Mouse (Mus musculus) spleen, embryonic (tissue): ENCODE measurements around the gene Prpf39.

Source experiments
- CTCF ChIA-PET: fragments of 350-600 bp; sonication (Branson Sonifier 250); formaldehyde crosslinking; loops from one replicate; lab custom pipeline; 2022; lab: Charles Lee

Prpf39 gene

GRCm38 (mm10) chr12:65036190-65036870 is at the start of gene Prpf39:
TSS of gene Prpf39 (plus strand) at chr12:65036333.
- CTCF ChIA-PET = no interaction called here

DNA sequence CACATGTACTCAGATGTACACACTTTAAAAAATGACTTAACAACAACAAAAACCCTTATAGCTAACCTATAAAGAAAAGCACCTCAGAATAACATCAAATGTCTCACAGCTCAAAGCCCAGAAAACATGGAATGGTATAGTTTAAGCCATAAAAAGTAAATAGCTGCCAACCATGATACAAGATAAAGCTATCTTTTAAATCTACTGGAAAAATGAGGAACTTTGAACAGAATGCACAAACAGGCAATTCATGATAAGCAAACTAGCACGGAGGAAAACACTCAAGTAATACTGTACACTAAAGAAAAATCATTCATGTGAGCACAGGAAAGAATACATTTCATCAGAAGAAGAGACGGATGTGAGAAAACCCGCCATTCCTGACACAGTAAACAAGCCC is 28.4 kb upstream of the Prpf39 start:
- CTCF ChIA-PET = no interaction called here

- CTCF ChIA-PET = no interaction called here
Measured at GRCm38 (mm10) chr12:65022842-65023241, 13.3 kb upstream of the Prpf39 start.

DNA sequence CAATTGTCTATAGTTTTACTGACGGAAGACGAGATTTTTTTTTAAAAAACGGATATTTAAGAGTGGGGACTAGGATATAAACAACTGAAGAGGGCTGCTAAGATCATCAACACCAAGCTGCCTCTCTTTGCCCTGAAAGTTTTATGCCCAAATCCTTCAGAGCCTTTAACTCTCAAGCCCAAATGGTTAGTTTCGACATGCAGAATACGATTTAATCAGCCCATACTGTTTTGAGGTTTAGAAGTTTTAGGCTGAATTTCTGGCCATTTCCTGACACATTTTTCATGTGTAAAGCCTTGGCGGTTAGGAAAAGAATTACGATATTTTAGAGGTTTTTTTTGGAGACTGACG is 319 bp upstream of the Prpf39 start:
- CTCF ChIA-PET = no interaction called here

GRCm38 (mm10) chr12:65036892-65037545 is 886 bp downstream of the Prpf39 start:
- CTCF ChIA-PET = no interaction called here

GRCm38 (mm10) chr12:65037546-65037937 is 1.4 kb downstream of the Prpf39 start:
- CTCF ChIA-PET = no interaction called here

DNA sequence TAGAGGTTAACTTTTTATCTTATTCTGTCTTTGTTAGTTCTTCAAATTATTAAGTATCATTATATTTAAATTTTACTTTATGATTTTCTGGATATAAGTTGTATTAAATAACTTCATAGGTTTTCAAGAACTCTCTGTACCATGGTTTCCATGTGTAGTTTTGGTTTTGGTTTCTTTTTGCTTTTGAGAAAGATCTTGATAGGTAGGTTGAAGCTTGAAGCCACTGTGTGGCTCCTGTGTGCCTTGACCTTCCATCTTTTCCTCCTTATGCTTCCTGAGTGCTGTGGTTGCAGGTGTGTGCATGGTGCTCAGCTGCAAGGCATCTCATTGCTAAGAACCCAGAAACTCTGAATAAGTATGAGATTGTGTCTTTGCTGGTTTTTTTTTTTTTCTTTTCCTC is 12.7 kb downstream of the Prpf39 start:
- CTCF ChIA-PET = no interaction called here

GRCm38 (mm10) chr12:65058203-65058602 is 22.1 kb downstream of the Prpf39 start:
- CTCF ChIA-PET = interaction anchor here (0.9 kb wide), 1 partner anchor 20 kb away, joined by 3 read pairs; no protein-coding TSS in a partner anchor

- CTCF ChIA-PET = no interaction called here
Measured at GRCm38 (mm10) chr12:65061082-65061481, 24.9 kb downstream of the Prpf39 start.

DNA sequence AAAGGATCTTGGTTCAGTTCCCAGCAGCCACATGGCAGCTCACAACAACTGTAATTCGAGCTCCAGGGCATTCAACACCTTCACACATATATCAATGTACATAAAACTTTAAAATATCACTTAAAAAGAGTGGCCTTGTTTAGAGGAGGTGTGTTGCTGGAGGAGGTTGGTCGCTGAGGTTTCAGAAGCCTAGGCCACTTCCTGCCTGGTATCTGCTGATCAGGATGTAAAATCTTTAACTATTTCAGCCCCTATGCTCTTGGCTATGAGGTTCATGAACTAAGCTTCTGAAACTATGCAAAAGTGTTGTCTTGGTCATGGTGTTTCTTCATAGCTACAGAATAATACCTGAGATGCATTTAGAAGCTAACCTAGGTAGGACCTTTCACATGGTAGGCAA is 29.1 kb downstream of the Prpf39 start:
- CTCF ChIA-PET = no interaction called here

DNA sequence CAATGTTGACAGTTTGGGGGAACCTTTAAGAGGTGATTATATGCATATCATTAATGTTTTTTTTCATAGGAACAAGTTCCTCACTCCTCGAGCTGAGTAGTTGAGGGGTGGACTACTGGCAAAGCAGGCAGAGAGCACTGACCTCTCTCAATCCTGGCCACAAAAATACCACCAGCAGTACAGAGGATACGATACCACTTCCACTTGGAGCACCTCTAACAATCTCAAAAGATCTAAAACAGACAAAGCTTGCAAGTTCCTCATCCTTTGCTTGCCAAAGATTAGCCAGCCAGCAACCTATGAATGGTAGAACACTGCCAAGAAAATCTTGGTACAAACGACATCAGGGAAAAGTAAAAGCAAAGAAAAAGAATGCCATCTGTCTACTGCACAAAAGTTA is 30.1 kb downstream of the Prpf39 start:
- CTCF ChIA-PET = interaction anchor here (0.7 kb wide), 1 partner anchor 10 kb away, joined by 3 read pairs; no protein-coding TSS in a partner anchor

DNA sequence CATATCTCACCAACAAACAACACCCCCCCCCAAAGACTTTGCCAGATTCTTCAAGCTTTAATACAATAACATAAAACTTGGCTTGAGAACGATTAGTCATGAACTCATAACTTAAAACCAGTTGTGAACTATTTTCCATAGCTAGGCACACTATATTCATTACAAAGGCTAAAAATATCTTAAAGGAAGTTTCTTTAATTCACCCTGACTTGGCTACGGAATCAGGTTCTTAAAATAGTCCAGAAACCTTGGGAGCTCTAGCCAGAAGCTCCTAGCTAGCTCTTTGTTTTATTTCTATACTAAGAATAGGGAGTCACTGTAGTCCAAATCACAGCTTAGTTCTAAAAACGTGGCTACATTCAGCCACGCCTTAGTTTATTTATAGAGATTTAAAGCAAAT is 32.3 kb downstream of the Prpf39 start:
- CTCF ChIA-PET = interaction anchor here (0.5 to 0.8 kb wide), 2 partner anchors 8 to 45 kb away, joined by 4 read pairs; no protein-coding TSS in a partner anchor

DNA sequence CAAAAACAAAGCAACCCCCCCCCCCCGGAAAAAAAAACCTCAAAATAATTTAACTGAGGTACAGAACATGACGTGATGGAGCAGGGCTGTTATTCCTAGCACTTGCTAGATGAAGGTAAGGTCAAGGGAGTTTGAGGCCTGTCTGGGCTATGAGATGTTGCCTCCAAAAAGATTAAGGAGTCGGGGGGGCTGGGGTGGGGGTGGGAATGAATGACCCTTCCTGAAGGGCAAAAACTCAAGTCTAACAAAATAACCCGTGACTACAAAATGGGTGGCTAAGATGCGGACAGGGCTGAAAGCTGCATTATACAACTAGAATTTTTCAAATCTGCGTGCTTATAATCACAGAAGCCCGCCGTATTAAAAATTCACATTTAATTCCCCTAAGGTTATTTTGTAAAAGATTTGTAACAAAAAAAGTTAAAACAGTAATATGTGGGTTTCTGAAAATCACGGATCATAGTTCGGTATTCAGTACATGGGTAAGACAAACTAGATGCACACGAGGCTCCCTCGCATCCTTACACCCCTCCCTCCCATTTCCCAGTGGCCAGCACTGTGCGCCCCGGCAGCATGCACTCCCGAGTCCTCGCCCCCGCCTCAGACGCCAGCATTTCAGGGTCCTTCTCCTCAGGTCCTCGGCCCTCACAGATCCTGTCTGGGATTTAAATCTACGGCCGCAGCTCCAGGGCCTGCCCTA is 36.9 kb downstream of the Prpf39 start:
- CTCF ChIA-PET = interaction anchor here (0.7 kb wide), 1 partner anchor 11 kb away, joined by 3 read pairs; no protein-coding TSS in a partner anchor

DNA sequence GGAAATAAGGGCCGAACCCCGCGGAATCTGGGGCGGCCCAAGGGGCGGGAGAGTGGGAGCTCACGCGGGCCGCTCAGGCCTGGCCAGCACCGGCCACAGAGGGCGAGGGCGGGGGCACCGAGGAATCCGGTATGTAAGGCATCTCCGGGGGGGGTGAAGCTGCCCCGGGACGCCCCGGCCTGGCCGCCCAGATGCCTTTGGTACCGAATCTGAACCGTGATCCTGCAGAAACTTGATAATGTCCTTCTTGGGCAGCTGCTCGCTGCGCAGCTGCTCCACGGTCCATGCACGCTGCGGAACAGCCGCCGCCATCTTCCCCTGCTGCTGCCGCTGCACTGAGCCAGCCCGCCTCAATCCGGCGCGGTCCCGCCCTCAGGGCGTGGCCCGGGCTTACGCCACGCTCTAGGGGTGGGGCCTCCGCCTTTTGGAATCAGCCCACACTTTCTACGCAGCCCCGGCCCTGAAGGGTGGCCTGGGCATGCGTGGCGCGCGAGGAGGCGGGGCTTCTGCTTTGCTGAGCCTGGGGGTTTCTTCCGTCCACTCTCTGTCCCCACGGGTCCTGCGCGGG is 37.6 kb downstream of the Prpf39 start, which contains the start of gene Fkbp3:
TSS of gene Fkbp3 (minus strand) at position 397 of the 568 bp plus-strand sequence.
- CTCF ChIA-PET = no interaction called here

GRCm38 (mm10) chr12:65074651-65075050 is 38.5 kb downstream of the Prpf39 start:
- CTCF ChIA-PET = no interaction called here

DNA sequence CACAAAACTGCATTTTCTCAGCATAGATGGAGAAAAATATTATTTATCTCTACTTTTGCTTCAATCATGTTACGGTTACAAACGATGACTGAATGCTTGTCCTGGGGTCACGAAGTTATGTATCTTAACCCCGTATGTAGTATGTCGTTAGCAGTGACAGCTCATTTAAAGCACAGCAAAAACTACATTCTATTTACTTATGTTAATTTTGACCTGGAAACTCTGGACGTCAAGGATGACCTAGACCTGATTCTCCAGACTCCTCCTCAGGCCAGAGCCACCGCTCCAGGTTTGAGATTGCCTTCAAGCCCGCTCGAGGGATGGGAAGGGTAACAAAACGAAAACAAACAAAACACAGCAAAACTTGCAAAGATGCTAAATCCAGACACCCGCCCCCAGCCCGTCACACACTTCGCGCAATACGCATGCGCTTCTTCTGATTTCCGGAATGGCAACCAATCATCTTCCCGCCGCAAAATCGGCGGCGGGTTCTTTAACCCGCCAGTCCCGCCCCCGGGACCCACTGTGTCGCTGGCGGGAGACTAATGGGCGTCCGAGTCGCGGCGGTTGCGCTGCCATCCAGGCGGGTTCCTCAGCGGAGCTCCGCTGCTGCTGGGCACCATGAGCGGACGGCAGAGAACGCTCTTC is 39.1 kb downstream of the Prpf39 start, which contains the start of gene Fancm:
TSS of gene Fancm (plus strand) at position 519 of the 648 bp plus-strand sequence.
- CTCF ChIA-PET = no interaction called here

DNA sequence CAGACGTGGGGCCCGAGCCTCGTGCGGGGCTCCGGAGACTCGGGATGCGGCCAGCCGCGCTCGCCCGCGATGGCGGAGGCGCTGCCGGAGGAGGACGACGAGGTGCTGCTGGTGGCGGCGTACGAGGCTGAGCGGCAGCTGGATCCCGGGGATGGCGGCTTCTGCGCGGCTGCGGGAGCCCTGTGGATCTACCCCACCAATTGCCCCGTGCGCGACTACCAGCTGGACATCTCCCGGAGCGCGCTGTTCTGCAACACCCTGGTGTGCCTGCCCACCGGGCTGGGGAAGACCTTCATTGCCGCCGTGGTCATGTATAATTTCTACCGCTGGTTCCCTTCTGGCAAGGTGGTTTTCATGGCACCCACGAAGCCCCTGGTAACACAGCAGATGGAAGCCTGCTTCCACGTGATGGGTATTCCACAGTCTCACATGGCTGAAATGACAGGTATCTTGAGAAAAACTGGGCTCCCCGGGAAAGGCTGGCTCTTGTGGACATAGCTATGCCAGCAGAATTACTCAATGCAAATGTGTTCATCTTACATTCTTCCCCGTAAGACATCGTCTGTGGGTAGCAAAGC is 39.7 kb downstream of the Prpf39 start:
- CTCF ChIA-PET = interaction anchor here (0.6 kb wide), 2 partner anchors 10 to 67 kb away, joined by 3 read pairs; no protein-coding TSS in a partner anchor

GRCm38 (mm10) chr12:65076906-65077305 is 40.8 kb downstream of the Prpf39 start:
- CTCF ChIA-PET = interaction anchor here (0.5 to 0.6 kb wide), 3 partner anchors 8 to 102 kb away, joined by 3 to 4 read pairs (median 3); no protein-coding TSS in a partner anchor

- CTCF ChIA-PET = no interaction called here
Measured at GRCm38 (mm10) chr12:65108746-65109145, 72.6 kb downstream of the Prpf39 start.

- CTCF ChIA-PET = no interaction called here
Measured at GRCm38 (mm10) chr12:65111503-65111902, 75.4 kb downstream of the Prpf39 start.

DNA sequence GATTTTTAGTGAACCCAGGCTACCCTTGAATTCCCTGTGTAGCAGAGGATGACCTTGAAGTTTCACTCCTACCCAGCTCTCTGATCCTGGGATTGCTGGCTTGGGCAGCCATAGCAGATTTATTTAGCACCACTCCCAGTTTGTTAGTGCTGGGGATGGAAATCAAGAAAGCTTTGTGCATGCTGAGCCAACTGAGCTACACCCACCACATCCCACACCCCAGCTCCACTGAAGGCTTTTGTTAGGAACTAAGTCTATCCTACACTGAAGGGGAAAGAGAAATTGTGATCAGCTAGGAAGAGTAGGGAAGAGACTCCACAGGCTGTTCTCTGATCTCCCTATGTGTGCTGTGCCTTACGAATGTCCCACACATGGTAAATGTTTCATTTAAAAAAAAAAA is 76.7 kb downstream of the Prpf39 start:
- CTCF ChIA-PET = interaction anchor here (0.7 kb wide), 1 partner anchor 44 kb away, joined by 4 read pairs; no protein-coding TSS in a partner anchor
